Mouse (Mus musculus) adrenal gland, adult (tissue): Measurements from ENCODE around the gene Astn2.

Experiments
- DNase-seq, 2 experiments: peaks; one replicate each; pipeline ENCODE4 v3.0.0; 2022 to 2023; ENCODE audit warnings: low spot score in 1 of 2; ENCODE audit not compliant: inconsistent age in 2 of 2

Astn2 gene

GRCm38 (mm10) chr4:65885921-65886320 lies 518.5 kb downstream of the Astn2 start:
- DNase-seq, result no peak

- no peak for DNase-seq
Observed at GRCm38 (mm10) chr4:65874236-65874781, 530.1 kb downstream of the Astn2 start.

DNA sequence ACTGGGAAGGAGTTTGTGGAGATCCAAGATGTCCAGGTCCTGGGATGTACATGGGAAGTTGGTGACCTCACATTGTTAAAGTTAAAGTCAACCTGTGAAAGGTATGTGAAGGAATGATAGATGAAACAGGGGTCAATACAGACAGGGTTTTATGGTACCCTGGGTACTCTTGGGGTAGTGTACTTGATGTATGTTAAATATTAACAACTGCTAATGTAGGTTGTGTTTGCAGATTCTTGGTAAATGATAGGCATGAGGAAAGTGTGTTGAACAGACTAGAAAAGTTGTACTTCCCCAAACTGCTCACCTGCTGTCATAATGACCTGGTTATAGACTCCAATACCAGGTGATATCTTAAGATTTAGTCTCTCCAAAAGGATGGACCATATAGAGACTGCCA lies 539.9 kb downstream of the Astn2 start:
- no peak for DNase-seq

DNA sequence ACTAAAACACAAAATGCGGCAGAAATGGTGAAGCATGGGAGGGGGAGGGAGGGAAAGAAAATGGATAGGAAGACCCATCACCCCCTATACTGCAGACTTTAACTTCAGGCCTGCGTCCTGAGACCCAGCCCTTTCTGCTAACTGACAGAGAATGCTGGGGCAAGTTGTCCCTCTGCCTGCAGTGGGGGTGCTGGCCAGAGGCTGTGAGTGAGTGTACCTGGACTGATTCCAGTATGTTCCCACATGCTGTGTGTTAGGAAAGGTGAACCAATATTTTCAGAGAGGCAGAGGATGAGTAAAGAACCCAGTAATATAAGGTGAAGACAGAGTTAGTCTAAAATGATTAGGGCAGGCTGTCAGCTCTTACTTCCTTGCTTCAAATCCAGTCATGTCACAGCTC lies 561.2 kb downstream of the Astn2 start:
- no peak for DNase-seq

DNA sequence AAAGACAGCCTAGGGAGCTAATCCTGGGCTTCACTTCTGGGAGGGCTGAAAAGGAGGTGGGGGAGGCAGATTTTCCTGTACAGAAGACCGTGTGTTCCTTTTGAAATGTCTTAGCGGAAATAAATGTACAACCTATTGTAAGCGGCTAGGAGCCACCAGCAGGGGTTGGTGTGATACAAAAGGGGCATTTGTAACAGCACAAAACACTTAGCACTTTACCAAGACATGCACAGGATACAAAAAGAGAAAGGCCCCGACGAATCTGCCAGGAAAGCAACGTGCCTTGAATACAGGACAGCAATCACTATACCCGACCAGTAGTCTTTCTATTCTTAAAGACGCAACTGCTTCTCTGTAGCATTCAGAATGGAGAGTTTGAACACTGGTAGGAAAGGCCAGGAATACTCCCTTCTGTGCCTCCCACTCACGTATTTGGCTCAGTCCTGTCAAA lies 564.8 kb downstream of the Astn2 start:
- no peak for DNase-seq

DNA sequence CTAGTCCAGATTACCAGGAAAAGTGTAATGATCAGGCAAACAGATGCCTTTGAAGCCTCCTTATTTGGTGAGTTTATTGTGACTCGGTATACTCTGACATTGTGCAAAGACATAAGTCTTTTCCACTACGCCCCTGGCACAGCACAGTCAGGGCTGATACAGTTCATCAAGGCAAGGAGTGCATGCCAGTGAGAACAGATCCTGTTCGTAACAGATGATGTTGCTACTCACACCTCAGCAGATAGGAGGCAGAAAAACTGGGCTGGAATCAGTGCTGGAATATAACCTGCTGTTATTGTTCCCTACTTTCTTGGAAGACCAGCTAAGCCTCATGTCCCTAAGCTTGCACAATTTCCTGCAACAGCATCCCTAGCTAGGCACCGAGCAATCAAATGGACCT lies 565.6 kb downstream of the Astn2 start:
- no peak for DNase-seq

DNA sequence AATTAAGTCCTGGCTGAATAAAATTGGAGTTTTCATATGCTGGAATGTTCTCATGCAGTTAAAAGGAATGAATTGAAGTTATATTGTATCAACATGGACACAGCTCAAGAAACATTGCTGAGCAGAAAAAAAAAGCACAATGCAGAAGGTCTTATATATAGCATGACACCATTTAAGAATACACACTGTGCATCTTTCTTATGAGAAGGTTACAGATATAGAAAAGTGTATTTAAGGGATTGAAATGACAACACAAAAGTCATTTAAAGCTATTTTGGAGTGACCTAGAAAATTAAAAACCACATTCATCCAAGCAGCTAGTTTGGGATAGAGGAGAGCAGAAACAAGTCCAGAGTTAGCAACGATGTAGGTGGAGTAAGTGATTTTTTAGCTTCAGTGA lies 571.4 kb downstream of the Astn2 start:
- no peak for DNase-seq

DNA sequence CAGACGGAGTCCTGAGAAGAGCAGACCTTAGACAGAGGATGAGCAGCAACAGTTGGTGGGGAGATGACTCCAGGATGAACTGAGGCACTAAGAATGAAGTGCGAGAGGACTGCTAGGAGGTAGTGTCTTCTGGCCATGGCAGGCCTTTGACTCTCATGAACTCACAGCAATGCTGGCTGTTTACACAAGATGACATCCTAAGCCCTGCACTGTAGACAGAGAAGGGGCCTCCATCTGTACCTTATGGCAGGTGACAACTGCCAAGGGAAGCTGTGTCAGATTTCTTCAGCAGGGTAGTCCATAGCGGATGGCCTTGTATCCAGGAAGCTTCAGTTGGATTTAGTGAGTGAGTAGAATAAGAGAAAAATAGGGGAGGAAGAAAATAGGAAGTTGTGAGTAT lies 572.5 kb downstream of the Astn2 start:
- no peak for DNase-seq

DNA sequence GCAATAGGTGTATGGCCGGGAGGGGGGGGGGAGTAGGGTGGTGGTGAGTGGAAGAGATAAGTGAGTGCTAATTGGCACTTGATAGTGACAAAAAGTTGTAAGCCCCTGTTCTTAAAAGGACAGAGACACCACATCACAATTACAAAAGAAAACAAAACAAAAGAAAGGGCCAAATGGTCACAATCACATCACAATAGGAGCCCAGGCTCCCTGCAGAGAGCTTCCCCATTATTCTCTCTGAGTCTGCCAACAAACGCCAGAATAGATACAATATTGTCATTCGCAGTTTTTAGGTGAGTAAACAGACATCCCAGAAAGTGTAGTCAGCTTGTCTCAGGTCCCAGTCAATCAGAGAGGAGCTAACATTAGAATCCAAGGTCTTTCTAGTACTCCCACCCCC lies 573.9 kb downstream of the Astn2 start:
- DNase-seq, result no peak

- no peak for DNase-seq
Observed at GRCm38 (mm10) chr4:65821070-65821469, 583.3 kb downstream of the Astn2 start.

GRCm38 (mm10) chr4:65820236-65820635 lies 584.2 kb downstream of the Astn2 start:
- DNase-seq, result no peak

DNA sequence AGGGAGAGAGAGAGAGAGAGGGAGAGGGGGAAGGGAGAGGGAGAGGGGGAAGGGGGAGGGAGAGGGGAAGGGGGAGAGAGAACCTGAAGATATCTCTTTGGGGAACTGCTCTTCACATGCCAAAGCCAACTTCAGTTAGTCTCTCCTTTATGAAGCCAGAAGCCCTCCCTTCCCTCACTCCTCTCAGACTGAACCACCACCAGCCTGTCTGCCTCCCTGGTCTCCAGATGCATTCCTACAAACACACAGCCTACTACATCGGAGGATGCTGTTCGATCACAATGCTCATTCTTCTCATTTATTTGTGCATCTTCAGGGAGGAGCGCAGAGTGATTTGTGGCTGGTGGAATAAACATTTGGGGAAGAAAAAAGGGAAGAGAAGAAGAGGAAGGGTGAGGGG lies 584.6 kb downstream of the Astn2 start:
- DNase-seq, result no peak

DNA sequence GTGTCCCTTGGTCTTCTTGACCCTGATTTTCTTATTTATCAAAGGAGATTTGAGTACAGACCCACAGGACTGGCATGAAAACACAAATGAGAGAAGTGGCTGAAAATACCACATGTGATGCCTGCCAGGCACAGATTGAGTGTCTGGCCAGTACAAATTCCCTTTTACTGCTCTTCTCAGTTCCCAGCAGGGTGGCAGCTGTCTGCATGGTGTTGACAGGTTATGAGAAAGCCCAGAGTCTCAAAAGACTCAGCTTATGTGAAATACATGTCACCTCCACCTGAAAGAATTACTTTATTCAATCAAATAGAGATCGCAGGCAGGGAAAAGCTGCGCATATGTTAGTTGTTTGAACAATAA lies 590.3 kb downstream of the Astn2 start:
- no peak for DNase-seq

DNA sequence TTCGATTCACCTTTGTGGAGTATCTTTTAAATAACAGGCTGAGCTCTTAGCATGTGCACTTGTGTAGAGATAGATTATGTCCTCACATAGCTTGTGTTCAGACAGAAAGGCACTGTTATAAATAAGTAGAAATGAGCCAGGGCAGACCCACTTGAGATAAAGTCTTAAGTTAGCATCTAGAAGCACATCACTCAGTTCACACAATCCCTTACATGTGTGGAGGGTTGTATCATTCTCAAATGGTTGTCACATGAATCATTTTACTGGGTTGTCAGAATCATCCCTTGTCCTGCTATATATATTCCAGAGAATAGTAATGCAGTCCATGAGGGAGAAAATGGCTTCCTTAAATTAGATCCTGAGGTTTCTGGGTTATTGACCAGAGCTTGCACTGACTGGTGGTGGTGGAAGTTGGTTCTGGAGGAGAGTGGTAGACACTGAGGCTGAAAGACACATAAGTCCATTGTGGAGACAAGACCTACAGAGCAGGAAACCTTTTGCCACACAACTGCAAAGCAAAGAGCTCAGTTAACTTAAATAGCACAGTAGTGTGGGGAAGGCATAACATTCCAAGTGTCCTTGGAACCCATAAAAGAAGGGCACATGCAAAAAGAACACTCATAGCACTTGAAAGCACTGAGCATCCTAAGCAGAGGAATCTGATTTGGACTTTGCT lies 590.8 kb downstream of the Astn2 start:
- no peak for DNase-seq

- DNase-seq, result no peak
Observed at GRCm38 (mm10) chr4:65807341-65807740, 597.1 kb downstream of the Astn2 start.

GRCm38 (mm10) chr4:65801204-65801603 lies 603.2 kb downstream of the Astn2 start:
- no peak for DNase-seq

DNA sequence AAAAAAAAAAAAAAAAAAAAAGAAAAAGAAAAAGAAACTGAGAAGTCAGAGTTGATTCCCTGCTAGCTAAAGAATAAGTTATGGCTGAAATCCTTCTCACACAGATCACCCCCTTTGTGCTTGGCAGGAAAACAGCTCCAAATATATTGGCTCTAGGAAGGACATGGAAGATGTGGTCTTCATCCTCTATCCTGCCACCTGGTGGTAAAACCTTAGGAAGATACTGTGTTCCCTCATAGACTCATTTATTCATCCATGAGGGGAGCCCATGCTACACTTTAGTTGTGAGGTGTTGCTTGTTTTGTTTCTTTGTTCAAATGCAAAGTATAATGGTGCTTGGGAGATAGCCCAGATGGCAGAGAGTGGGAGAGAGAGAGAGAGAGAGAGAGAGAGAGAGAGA lies 613.4 kb downstream of the Astn2 start:
- DNase-seq, result peak in 1 of 2 experiments; percentile 57

DNA sequence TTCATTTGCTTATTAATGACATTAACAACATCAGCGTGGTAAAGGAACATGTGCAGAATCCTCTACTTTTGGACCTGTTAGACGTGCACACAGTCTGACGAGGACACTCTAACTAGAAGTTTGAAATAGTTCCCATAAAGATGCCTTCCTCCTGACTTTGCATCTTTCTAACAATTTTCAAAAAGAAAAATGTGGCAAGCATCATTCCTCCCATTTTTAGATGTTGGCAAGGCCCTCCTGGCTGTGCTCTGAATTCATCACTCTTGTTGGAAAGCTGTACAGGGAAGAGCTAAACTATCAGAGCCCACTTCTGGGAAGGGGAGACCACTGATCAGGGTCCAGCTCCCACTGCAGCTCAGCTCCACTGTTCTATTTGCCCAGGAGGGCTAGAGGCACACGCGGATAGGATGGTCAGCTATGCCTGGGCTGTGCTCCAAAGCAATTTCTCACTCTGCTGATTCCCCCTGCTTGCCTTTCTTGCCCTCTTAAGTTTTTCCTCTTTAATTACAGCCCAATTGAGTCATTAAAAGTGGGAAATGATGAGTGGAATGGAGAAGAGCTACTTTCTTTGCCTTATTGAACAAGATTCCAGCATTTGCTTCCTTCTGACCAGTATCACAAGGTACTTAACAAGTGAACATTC lies 630.9 kb downstream of the Astn2 start:
- DNase-seq, result no peak

DNA sequence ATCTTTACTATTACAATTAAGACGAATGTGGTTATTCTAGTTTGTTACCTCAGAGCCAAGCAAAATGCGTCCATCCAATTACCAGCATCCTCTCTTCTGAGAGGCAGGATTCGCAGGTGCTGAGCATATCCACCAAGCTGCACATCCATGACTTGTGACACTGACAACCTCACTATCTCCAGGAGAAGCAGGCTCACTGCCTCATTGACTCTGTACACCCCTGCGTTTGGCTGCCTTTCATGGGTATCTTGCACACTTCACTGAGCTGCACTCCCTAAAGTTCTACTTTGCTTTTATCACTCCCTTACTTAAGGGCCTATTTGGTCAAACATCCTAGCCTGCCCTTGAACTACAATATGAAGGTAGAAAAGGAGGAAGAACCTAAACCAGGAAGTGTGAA lies 633.5 kb downstream of the Astn2 start:
- DNase-seq, result no peak

- DNase-seq, result no peak
Observed at GRCm38 (mm10) chr4:65767919-65768318, 636.5 kb downstream of the Astn2 start.

DNA sequence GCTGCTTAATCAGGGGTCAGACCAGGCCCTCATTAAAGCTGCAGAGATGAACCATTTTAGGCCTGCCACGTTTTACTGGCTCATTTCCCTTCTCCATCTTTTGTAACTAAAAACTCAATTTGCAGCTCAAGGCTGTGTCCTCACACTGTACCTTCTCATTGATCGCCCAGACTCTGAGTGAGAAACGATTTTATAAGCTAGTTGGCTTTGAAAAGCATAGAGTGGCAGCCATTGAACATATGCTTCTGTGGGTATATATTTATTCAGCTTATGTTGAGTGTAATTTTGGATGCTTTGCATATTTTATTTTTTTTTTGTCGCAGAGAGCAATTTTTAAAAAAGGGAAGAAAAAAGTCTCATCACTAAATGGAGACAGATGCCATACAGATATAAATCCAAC lies 637.0 kb downstream of the Astn2 start:
- DNase-seq, result no peak

DNA sequence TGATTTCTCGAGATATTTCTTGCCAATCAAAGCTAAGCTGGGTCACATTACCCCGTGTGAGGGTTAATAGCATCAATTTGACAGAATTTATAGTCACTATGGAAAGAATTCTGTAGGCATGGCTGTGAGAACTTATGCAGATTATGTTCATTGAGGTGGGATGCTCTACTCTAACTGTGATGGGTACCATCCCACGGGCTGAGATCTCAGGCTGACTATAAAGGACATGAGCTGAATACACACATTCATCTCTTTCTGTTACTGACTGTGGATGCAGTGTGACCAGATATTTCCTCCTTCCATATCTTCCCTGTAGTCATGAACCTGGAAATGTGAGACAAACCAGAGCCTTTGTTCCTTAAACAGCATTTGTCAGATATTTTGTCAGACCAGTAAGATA lies 639.1 kb downstream of the Astn2 start:
- no peak for DNase-seq

DNA sequence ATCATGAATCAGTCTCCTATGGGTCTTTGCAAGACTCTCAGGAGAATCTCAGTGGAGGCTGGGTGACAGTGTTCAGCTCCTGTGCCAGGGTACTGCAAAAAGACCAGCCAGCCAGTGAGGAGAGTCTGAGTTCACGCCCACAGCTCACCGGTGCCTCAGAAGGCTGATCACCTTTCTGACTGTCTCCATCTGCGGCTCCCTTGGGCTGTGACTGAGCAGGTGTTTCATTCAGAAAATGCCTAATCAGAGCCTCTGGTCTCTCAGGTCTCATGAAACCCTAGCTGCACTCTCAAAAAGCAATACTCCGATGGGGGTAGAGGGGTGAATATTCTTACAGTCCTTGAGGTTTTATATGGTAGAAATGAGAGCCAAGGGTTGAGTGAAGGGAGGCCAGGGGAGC lies 640.1 kb downstream of the Astn2 start:
- DNase-seq, result no peak
